Mouse (Mus musculus) ES-E14 (cell line): ENCODE results near the gene Xylt1. TPM values are rescaled to one million over a fixed set of nuclear protein-coding genes. Genes with fewer than 3 reads are reported as not detected.

ENCODE experiments used
- DNase-seq: peaks from one replicate; pipeline ENCODE4 v3.0.0-alpha.2; 2013; ENCODE audit warnings: low read depth, low spot score
- H3K27ac ChIP-seq: 2 replicates; pipeline ENCODE4 v1.5.1; 2012; ENCODE audit warnings: low read depth, mild to moderate bottlenecking, low read length, moderate library complexity, mixed read lengths; ENCODE audit not compliant: poor library complexity, insufficient read depth, severe bottlenecking
- H3K36me3 ChIP-seq: 2 replicates; pipeline ENCODE4 v1.6.1; 2012; ENCODE audit warnings: mild to moderate bottlenecking, low read length, moderate library complexity, mixed read lengths; ENCODE audit not compliant: control insufficient read depth, poor library complexity, insufficient read depth, severe bottlenecking
- H3K4me1 ChIP-seq, 2 experiments: fragments of 150-350 bp in 1 of 2; sonication (generic) in 1 of 2; 2 replicates each; pipeline ENCODE4 v1.6.1; 2012; ENCODE audit warnings: low read length in 2 of 2, mild to moderate bottlenecking in 1 of 2, mixed read lengths in 1 of 2; ENCODE audit not compliant: control insufficient read depth in 2 of 2, insufficient read depth in 2 of 2, poor library complexity in 1 of 2
- H3K4me3 ChIP-seq, 2 experiments: fragments of 150-350 bp in 1 of 2; sonication (generic) in 1 of 2; 2 replicates each; pipeline ENCODE4 v1.5.1; 2012; ENCODE audit warnings: low read length in 2 of 2, low read depth in 1 of 2, mild to moderate bottlenecking in 1 of 2, mixed read lengths in 1 of 2; ENCODE audit not compliant: insufficient read depth in 1 of 2, poor library complexity in 1 of 2, severe bottlenecking in 1 of 2
- H3K9ac ChIP-seq: 2 replicates; pipeline ENCODE4 v1.6.1; 2012; ENCODE audit warnings: low read depth, mild to moderate bottlenecking, low read length, mixed read lengths; ENCODE audit not compliant: poor library complexity, insufficient read depth, severe bottlenecking
- H3K9me3 ChIP-seq: fragments of 150-350 bp; sonication (generic); 2 replicates; pipeline ENCODE4 v1.6.1; 2012; ENCODE audit warnings: low read depth, mild to moderate bottlenecking, low read length; ENCODE audit not compliant: control insufficient read depth, insufficient read depth
- CHD2 ChIP-seq: IDR thresholded peaks from 2 replicates; pipeline ENCODE4 v1.6.1; 2014; ENCODE audit warnings: mild to moderate bottlenecking, low read depth, low read length, inconsistent platforms
- HCFC1 ChIP-seq: IDR thresholded peaks from 2 replicates; pipeline ENCODE4 v1.6.1; 2012; ENCODE audit warnings: low read length, inconsistent platforms, borderline replicate concordance; ENCODE audit not compliant: insufficient read depth
- MAFK ChIP-seq: IDR thresholded peaks from 2 replicates; pipeline ENCODE4 v1.6.1; 2014; ENCODE audit warnings: mild to moderate bottlenecking, low read depth, low read length, inconsistent platforms; ENCODE audit not compliant: insufficient read depth
- ZC3H11A ChIP-seq: IDR thresholded peaks from 2 replicates; pipeline ENCODE4 v1.6.1; 2012; ENCODE audit warnings: low read depth, mild to moderate bottlenecking, inconsistent platforms, low read length, borderline replicate concordance
- ZNF384 ChIP-seq: IDR thresholded peaks from 2 replicates; pipeline ENCODE4 v1.6.1; 2012; ENCODE audit warnings: low read depth, low read length, inconsistent platforms
- in situ Hi-C, 2 experiments: fragments of 600-800 bp; cut with MboI; formaldehyde crosslinking; loops; one replicate each; pipeline ENCODE4 v1.15.1; 2025; ENCODE audit warnings: low sequenced_read_pairs in 2 of 2, inconsistent platforms in 1 of 2; ENCODE audit not compliant: unreplicated experiment in 2 of 2
- total RNA-seq: library from RNA; depleted of rRNA; stranded (reverse); fragments of 300-350 nt; gene quantifications from 2 replicates; pipeline ENCODE4 v1.2.3, GENCODE M21; 2012

The Xylt1 gene
- total RNA-seq, 1 experiment = 3.6 TPM

DNA sequence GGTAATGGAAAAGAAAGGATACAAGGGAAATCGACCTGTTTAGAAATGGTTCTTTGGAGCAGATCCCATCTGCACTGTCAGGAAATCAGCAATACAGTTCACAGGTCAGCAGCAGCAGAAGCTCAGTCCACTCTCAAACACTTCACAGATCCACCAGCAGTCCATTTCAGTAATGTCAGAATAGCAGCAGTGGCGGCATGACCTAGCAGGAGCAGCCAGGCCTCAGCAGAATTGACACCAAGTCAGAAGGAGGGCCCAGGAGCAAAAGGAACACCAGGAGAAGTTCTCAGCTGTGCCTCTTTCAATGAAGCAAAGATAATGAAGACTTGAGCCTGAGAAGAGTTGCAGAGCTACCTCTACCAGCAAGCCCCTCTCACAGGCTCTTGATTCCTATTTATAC lies 19.5 kb upstream of the Xylt1 start:
- Histone ChIP-seq H3K9me3 (no peaks in the 10 kb centered on the region), H3K36me3 (no peaks in the 10 kb centered on the region)
- TF ChIP-seq ZNF384 = no peak
- no peak for TF ChIP-seq ZC3H11A
- TF ChIP-seq HCFC1 = no peak
- TF ChIP-seq MAFK = no peak
- no peak for TF ChIP-seq CHD2

DNA sequence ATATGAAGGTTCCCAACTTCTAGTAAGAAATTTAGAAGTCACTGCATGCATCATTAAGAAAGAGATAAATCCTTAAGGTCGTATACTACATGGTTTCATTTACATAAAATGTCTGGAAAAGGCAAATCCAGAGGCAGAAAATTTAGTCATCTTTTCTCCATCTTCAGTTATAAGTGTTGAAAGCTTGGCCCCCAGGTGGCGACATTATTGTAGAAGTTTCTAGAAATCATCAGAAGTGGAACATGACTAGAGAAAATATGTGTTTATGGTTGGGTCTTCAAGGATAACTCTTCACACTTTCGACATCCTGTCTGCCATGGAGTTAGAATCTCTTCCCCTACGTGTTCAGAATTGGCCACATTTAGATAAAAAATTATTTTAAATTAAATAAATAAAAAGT lies 18.3 kb upstream of the Xylt1 start:
- H3K9me3 ChIP-seq = no peaks in the 10 kb centered on the region
- no peak for DNase-seq
- H3K36me3 ChIP-seq = no peaks in the 10 kb centered on the region
- no peak overlapping the region for H3K27ac ChIP-seq
- in situ Hi-C loops = no loop called here
- TF ChIP-seq ZC3H11A (no peak), MAFK (no peak), HCFC1 (no peak), CHD2 (no peak), ZNF384 (no peak)
- no peaks in the 10 kb centered on the region for H3K4me1 ChIP-seq
- H3K9ac ChIP-seq = no peak overlapping the region
- no peak overlapping the region for H3K4me3 ChIP-seq

More for the DNA sequence above, 19.5 kb upstream of the Xylt1 start:
- in situ Hi-C loops = no loop called here
- H3K27ac ChIP-seq = no peak overlapping the region
- H3K9ac ChIP-seq = no peak overlapping the region
- no peak for DNase-seq
- no peaks in the 10 kb centered on the region for H3K4me1 ChIP-seq
- H3K4me3 ChIP-seq = no peak overlapping the region

DNA sequence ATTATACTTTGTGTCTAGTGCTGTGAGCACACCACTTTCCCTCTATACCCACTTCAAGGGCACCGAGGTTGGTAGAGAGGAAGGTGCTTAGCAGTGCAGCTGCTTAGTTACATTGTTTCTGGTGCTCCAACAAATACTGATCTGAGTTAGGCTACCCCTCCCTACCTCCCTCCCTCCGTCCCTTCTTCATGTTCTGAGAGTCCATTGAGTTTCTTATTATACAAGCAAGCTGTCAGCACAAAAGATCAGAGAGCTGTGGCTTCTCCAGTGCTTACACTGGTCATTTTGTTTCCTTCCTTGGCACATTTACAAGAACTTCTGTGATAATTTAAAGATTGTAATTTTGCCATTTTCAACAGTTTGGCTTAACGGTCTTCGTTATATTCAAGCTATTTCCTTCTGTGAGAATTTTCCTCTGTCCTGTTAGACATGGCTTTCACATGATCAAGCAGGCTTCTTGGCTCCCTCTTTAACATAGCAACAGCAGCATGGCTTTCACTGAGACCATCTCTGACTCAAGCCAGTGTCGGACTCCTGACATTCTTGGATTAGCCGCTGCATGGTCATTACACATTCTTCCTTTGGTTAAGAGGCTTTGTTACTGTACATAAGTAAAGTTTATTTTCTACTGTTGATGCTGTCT lies 12.0 kb upstream of the Xylt1 start:
- no peaks in the 10 kb centered on the region for H3K36me3 ChIP-seq
- in situ Hi-C loops = no loop called here
- H3K4me1 ChIP-seq = no peaks in the 10 kb centered on the region
- H3K4me3 ChIP-seq = no peak overlapping the region
- H3K9me3 ChIP-seq = no peaks in the 10 kb centered on the region
- no peak overlapping the region for H3K9ac ChIP-seq
- DNase-seq = no peak
- H3K27ac ChIP-seq = no peak overlapping the region
- TF ChIP-seq ZC3H11A (no peak), MAFK (no peak), ZNF384 (no peak), HCFC1 (no peak), CHD2 (no peak)

DNA sequence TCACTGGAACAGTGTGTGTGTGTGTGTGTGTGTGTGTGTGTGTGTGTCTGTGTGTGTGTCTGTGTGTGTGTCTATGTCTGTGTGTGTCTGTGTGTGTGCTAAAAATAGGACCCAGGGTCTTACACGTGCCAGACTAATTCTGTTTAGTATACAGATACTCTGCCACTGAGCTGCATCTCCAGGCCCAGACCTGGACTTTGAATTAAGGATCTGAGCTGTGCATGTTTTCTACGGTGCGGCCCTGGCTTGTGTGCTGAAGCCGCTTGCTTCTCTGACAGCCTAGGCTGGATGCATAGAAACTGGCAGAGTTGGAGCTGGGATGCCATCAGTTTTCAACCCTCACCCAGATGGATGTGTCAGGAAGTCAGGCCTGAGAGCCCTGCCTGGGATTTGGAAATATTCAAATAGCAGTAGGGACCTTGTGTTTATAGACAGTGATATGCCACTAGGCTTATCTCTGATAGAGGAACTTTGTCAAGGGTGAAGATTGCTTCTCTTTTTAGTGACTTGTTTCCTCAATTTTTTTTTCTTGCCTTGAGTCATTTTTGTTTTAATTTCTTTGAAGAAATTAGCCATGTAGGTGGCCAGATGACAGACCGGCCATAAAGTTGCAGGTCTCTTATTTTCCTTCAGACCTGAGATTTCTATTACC lies 11.4 kb upstream of the Xylt1 start:
- Histone ChIP-seq H3K36me3 (no peaks in the 10 kb centered on the region), H3K27ac (no peak overlapping the region), H3K9me3 (no peaks in the 10 kb centered on the region), H3K9ac (no peak overlapping the region), H3K4me3 (no peak overlapping the region), H3K4me1 (no peaks in the 10 kb centered on the region)
- in situ Hi-C loops = no loop called here
- no peak for DNase-seq
- TF ChIP-seq ZNF384 = no peak
- no peak for TF ChIP-seq HCFC1
- TF ChIP-seq ZC3H11A = no peak
- no peak for TF ChIP-seq MAFK
- no peak for TF ChIP-seq CHD2

DNA sequence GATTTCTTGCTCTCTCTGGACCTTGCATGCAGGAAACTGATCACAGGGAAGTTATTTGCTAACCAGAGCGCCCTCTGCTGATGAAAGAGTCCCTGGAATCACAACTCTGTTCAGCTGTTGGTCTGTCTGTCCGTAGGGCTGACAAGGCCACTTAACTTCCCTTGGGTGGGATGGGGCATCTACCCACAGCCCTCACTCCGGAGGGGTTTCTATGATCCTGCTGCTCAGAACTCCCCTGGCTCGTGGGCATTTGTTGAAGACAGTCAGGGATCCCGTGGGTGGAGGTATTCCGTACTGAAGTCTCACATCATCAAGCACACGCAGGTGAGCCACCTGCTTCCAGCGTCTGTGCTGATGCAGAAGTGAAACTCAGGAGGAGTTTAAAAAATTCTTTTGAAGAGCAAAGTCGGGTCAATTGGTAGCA lies 4.9 kb upstream of the Xylt1 start:
- no peak overlapping the region for H3K27ac ChIP-seq
- no peak overlapping the region for H3K9ac ChIP-seq
- in situ Hi-C loops = loop anchor here in 1 of 2 experiments (10.0 kb wide), 1 partner anchor 249 kb away; no protein-coding TSS in a partner anchor
- H3K36me3 ChIP-seq = no peaks in the 10 kb centered on the region
- no peaks in the 10 kb centered on the region for H3K4me1 ChIP-seq
- TF ChIP-seq ZNF384 (no peak), MAFK (no peak), CHD2 (no peak), ZC3H11A (no peak), HCFC1 (no peak)
- peak; percentile 51 for DNase-seq
- H3K9me3 ChIP-seq = no peaks in the 10 kb centered on the region
- no peak overlapping the region for H3K4me3 ChIP-seq
